Mouse (Mus musculus) myocyte (in vitro differentiated cells): ENCODE data around the gene Ppp1r8. TPM values are rescaled to one million over a fixed set of nuclear protein-coding genes. Genes with fewer than 3 reads are reported as not detected.
"Not testable (repeated sequence)": the region's sequence is repeated elsewhere in the genome, so short reads cannot be mapped to it uniquely, and the experiment has no call there.

Experiments used
- H3K27me3 ChIP-seq: one replicate; pipeline ENCODE4 v1.6.1; 2011; ENCODE audit not compliant: control insufficient read depth, insufficient read depth, insufficient read length
- H3K36me3 ChIP-seq: one replicate; pipeline ENCODE4 v1.6.1; 2011; ENCODE audit not compliant: control insufficient read depth, insufficient read depth
- H3K4me2 ChIP-seq: one replicate; pipeline ENCODE4 v1.6.1; 2011; ENCODE audit warnings: low read depth, control low read depth
- H3K4me3 ChIP-seq: one replicate; pipeline ENCODE4 v1.5.1; 2011; ENCODE audit warnings: mild to moderate bottlenecking, control low read depth, moderate library complexity
- H3K79me2 ChIP-seq: one replicate; pipeline ENCODE4 v1.6.1; 2011; ENCODE audit not compliant: control insufficient read depth, insufficient read depth
- H3ac ChIP-seq: one replicate; pipeline ENCODE4 v1.6.1; 2011; ENCODE audit not compliant: control insufficient read depth, insufficient read length
- CEBPB ChIP-seq: IDR thresholded peaks from 2 replicates; pipeline ENCODE4 v1.6.1; 2011; ENCODE audit warnings: mild to moderate bottlenecking, moderate library complexity; ENCODE audit not compliant: poor library complexity, insufficient read depth, severe bottlenecking
- E2F4 ChIP-seq: IDR thresholded peaks from one replicate; pipeline ENCODE4 v1.6.1; 2011; ENCODE audit warnings: mild to moderate bottlenecking, control low read depth, moderate library complexity; ENCODE audit not compliant: insufficient read depth
- MAX ChIP-seq: IDR thresholded peaks from one replicate; pipeline ENCODE4 v1.6.1; 2011; ENCODE audit warnings: low read depth, mild to moderate bottlenecking, control low read depth
- MYOD1 ChIP-seq, 3 experiments: IDR thresholded peaks; one replicate each; pipeline ENCODE4 v1.6.1; 2011; ENCODE audit warnings: control low read depth in 2 of 3, low read depth in 2 of 3, mild to moderate bottlenecking in 2 of 3, moderate library complexity in 1 of 3; ENCODE audit not compliant: insufficient read length in 2 of 3, control insufficient read depth in 1 of 3
- MYOG ChIP-seq, 3 experiments: IDR thresholded peaks; one replicate each; pipeline ENCODE4 v1.6.1; 2011; ENCODE audit warnings: control low read depth in 2 of 3, low read depth in 2 of 3, mild to moderate bottlenecking in 2 of 3; ENCODE audit not compliant: insufficient read length in 2 of 3, control insufficient read depth in 1 of 3, insufficient read depth in 1 of 3
- POLR2A ChIP-seq: IDR thresholded peaks from one replicate; pipeline ENCODE4 v1.6.1; 2011; ENCODE audit warnings: low read depth, mild to moderate bottlenecking, control low read depth, moderate library complexity; ENCODE audit not compliant: insufficient read length
- POLR2AphosphoS2 ChIP-seq: IDR thresholded peaks from one replicate; pipeline ENCODE4 v1.6.1; 2011; ENCODE audit warnings: low read depth, control low read depth; ENCODE audit not compliant: insufficient read length
- REST ChIP-seq: IDR thresholded peaks from one replicate; pipeline ENCODE4 v1.6.1; 2011; ENCODE audit warnings: mild to moderate bottlenecking, control low read depth, moderate library complexity; ENCODE audit not compliant: insufficient read depth, insufficient read length
- SRF ChIP-seq: IDR thresholded peaks from one replicate; pipeline ENCODE4 v1.6.1; 2011; ENCODE audit warnings: low read depth; ENCODE audit not compliant: control insufficient read depth, insufficient read length
- TCF12 ChIP-seq: IDR thresholded peaks from one replicate; pipeline ENCODE4 v1.6.1; 2011; ENCODE audit warnings: mild to moderate bottlenecking, control low read depth; ENCODE audit not compliant: poor library complexity, insufficient read depth, severe bottlenecking
- TCF3 ChIP-seq: IDR thresholded peaks from one replicate; pipeline ENCODE4 v1.6.1; 2011; ENCODE audit warnings: low read depth, control low read depth; ENCODE audit not compliant: insufficient read length
- USF1 ChIP-seq: IDR thresholded peaks from one replicate; pipeline ENCODE4 v1.6.1; 2011; ENCODE audit warnings: low read depth, mild to moderate bottlenecking, control low read depth, moderate library complexity
- polyA plus RNA-seq: library from polyadenylated mRNA; unstranded; fragments of >200 nt; fragmentation: generic; extraction: Trizol; gene quantifications from one replicate; pipeline ENCODE4 v1.2.1, GENCODE M21; 2012; ENCODE audit warnings: missing spikeins

Gene Ppp1r8
- polyA plus RNA-seq, 1 experiment: 62.4 TPM

DNA sequence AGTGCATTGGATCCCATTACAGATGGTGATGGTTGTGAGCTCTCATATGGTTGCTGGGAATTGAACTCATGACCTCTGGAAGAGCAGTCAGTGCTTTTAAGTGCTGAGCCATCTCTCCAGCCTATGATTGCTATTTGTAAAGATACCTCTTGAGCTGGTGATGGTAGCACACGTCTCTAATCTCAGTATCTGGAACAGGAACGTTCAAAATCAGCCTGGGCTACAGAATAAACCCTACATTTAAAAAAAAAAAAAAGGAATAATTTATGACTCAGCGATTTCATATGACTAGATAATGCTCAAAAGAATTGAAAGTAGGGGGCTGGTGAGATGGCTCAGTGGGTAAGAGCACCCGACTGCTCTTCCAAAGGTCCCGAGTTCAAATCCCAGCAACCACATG is 39.8 kb downstream of the Ppp1r8 start:
- Histone ChIP-seq H3K79me2 (no peaks in the 10 kb centered on the region), H3K27me3 (no peaks in the 10 kb centered on the region), H3ac (no peak overlapping the region), H3K4me2 (no peak overlapping the region), H3K36me3 (no peaks in the 10 kb centered on the region), H3K4me3 (no peak overlapping the region)
- no peak for TF ChIP-seq MAX
- TF ChIP-seq CEBPB: no peak
- TF ChIP-seq USF1: no peak
- TF ChIP-seq TCF12: no peak
- no peak for TF ChIP-seq MYOG (IDR thresholded peaks at IDR 0.05; ENCODE audit: control insufficient read depth in 1 of 3, insufficient read depth in 1 of 3, insufficient read length in 2 of 3, low read depth in 2 of 3)
- no peak for TF ChIP-seq POLR2A
- no peak for TF ChIP-seq E2F4
- no peak for TF ChIP-seq MYOD1 (IDR thresholded peaks at IDR 0.05; ENCODE audit: control insufficient read depth in 1 of 3, insufficient read length in 2 of 3, low read depth in 2 of 3)
- TF ChIP-seq POLR2AphosphoS2: no peak

DNA sequence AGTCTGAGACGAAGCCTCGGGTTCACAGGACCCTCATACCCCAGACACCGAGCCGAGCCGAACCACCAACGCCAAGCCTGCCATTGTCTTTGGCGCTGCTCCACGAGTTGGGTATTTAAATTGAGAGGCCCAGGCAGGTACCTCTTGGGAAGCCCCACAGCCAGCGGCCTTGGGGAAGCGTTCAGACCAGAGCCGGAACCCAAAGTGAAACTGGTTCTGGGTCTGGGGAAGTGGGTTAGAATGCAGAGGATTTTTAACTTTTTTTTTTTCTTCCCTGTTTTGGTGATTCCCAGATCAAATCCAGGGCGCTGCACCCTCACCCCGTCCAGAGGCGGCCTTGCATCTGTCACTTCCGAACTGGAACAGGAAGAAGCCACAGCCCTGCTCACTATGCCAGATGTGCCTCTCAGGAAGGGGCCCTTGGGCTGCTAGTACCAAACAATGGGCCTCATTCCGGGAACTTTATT is 40.8 kb downstream of the Ppp1r8 start:
- no peak overlapping the region for H3ac ChIP-seq
- no peak overlapping the region for H3K4me2 ChIP-seq
- TF ChIP-seq MYOG (IDR thresholded peaks at IDR 0.05; ENCODE audit: control insufficient read depth in 1 of 3, insufficient read depth in 1 of 3, insufficient read length in 2 of 3, low read depth in 2 of 3) (no peak), TCF3 (no peak), USF1 (no peak), POLR2A (no peak), POLR2AphosphoS2 (no peak), SRF (no peak), TCF12 (no peak), E2F4 (no peak), CEBPB (no peak), MYOD1 (IDR thresholded peaks at IDR 0.05; ENCODE audit: control insufficient read depth in 1 of 3, insufficient read length in 2 of 3, low read depth in 2 of 3) (no peak), REST (no peak), MAX (no peak)
- no peak overlapping the region for H3K4me3 ChIP-seq
- H3K79me2 ChIP-seq: no peaks in the 10 kb centered on the region
- H3K27me3 ChIP-seq: peaks cover 3% of the 10 kb centered on the region
- no peaks in the 10 kb centered on the region for H3K36me3 ChIP-seq

DNA sequence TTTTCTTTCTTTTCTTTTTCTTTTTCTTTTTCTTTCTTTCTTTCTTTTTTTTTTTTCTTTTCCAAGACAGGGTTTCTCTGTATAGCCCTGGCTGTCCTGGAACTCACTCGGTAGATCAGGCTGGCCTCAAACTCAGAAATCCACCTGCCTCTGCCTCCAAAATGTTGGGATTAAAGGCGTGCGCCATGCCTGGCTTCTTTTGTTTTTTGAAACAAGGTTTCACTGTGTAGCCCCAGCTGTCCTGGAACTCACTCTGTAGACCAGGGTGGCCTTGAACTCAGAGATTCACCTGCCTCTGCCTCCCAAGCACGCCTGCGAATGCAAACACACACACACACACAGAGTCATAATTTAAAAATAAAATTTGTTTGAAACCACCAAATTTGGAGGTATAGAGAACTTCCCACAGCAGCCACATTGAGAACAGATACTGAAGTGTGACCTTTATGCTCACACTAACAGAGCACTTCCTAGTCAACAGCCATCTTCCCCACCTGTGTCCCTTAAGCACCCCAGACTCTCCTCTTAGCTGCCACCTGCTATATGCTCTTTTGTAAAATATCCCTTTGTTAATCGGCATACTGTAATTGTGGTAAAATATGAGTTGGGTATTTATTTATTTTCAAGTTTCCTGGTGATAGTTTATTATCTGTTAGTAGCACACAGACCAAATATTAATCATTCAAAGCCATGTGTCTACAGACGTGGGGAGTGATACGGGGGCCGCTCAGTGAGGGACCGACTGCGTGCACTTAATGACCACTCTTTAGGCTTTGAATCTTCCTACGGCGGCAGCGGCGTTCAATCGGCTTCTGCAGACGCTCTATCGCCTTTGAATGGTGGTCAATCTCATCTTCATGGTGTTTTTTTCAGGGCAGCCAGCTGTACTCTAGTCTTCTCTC is 41.5 kb downstream of the Ppp1r8 start:
- peaks cover 3% of the 10 kb centered on the region for H3K27me3 ChIP-seq
- no peaks in the 10 kb centered on the region for H3K36me3 ChIP-seq
- H3K4me2 ChIP-seq: no peak overlapping the region
- TF ChIP-seq TCF12: no peak
- no peak for TF ChIP-seq CEBPB
- TF ChIP-seq REST: no peak
- no peak for TF ChIP-seq TCF3
- no peak for TF ChIP-seq USF1
- TF ChIP-seq MYOG (IDR thresholded peaks at IDR 0.05; ENCODE audit: control insufficient read depth in 1 of 3, insufficient read depth in 1 of 3, insufficient read length in 2 of 3, low read depth in 2 of 3): no peak
- TF ChIP-seq POLR2AphosphoS2: no peak
- no peak for TF ChIP-seq MAX
- TF ChIP-seq POLR2A: no peak
- no peak for TF ChIP-seq MYOD1 (IDR thresholded peaks at IDR 0.05; ENCODE audit: control insufficient read depth in 1 of 3, insufficient read length in 2 of 3, low read depth in 2 of 3)
- no peak for TF ChIP-seq E2F4
- TF ChIP-seq SRF: no peak
- no peak overlapping the region for H3ac ChIP-seq
- no peak overlapping the region for H3K4me3 ChIP-seq
- H3K79me2 ChIP-seq: no peaks in the 10 kb centered on the region

DNA sequence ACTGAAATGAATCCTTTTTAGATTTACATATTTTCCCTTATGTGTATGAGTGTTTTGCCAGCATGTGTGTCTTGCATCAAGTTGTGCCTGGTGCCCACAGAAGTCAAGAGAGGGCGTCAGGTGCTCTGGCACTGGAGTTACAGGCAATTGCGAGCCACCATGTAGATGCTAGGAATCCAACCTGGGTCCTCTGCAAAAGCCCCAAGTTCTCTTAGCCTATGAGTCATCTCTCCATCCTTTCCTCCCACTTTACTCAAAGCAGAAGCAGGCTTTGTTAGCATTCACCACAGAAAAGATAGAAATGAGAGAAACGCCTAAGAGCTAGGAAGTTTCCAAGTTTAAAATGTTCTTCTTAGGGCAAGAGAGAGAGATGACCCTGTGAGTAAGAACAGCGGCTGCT is 43.1 kb downstream of the Ppp1r8 start:
- no peaks in the 10 kb centered on the region for H3K79me2 ChIP-seq
- H3K36me3 ChIP-seq: no peaks in the 10 kb centered on the region
- TF ChIP-seq POLR2AphosphoS2 (no peak), POLR2A (no peak), USF1 (no peak), SRF (no peak), REST (no peak), TCF3 (no peak), MYOG (IDR thresholded peaks at IDR 0.05; ENCODE audit: control insufficient read depth in 1 of 3, insufficient read depth in 1 of 3, insufficient read length in 2 of 3, low read depth in 2 of 3) (no peak), MYOD1 (IDR thresholded peaks at IDR 0.05; ENCODE audit: control insufficient read depth in 1 of 3, insufficient read length in 2 of 3, low read depth in 2 of 3) (no peak), MAX (no peak), E2F4 (no peak), TCF12 (no peak), CEBPB (no peak)
- peaks cover 3% of the 10 kb centered on the region for H3K27me3 ChIP-seq
- no peak overlapping the region for H3ac ChIP-seq
- H3K4me2 ChIP-seq: no peak overlapping the region
- no peak overlapping the region for H3K4me3 ChIP-seq

DNA sequence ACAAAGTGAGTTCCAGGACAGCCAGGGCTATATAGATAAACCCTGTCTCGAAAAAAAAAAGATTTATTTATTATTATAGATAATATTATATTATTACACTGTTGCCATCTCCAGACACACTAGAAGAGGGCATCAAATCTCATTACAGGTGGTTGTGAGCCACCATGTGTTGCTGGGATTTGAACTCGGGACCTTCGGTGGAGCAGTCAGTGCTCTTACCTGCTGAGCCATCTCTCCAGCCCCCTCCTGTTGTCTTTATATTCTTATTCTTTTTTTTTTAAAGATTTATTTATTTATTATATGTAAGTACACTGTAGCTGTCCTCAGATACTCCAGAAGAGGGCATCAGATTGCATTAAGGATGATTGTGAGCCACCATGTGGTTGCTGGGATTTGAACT is 44.3 kb downstream of the Ppp1r8 start:
- H3K36me3 ChIP-seq, H3K79me2 ChIP-seq, H3ac ChIP-seq, H3K4me2 ChIP-seq, H3K27me3 ChIP-seq, H3K4me3 ChIP-seq: not testable (repeated sequence)
